Mouse (Mus musculus): ENCODE results near the gene Efhc1.
"Not testable (repeated sequence)": the region's sequence is repeated elsewhere in the genome, so short reads cannot be mapped to it uniquely, and the experiment has no call there.

Gene Efhc1

GRCm38 (mm10) chr1:20951300-20951763 is at the start of gene Efhc1:
TSS of gene Efhc1 (plus strand) at chr1:20951626.
- DNase-seq = peak; percentile 94 to 96

- no peak for DNase-seq
These were observed 45.8 kb upstream of the Efhc1 start for GRCm38 (mm10) chr1:20905501-20906127.

GRCm38 (mm10) chr1:20906128-20906515 is 45.3 kb upstream of the Efhc1 start:
- DNase-seq = no peak

- no peak for DNase-seq
These were observed 42.9 kb upstream of the Efhc1 start for GRCm38 (mm10) chr1:20908541-20908940.

- DNase-seq = no peak
These were observed 39.3 kb upstream of the Efhc1 start for GRCm38 (mm10) chr1:20912115-20912514.

- DNase-seq = no peak
These were observed 38.8 kb upstream of the Efhc1 start for GRCm38 (mm10) chr1:20912527-20913171.

- no peak for DNase-seq
These were observed 36.7 kb upstream of the Efhc1 start for GRCm38 (mm10) chr1:20914769-20915168.

- no peak for DNase-seq
These were observed 35.8 kb upstream of the Efhc1 start for GRCm38 (mm10) chr1:20915608-20916007.

GRCm38 (mm10) chr1:20917496-20918050 is 33.9 kb upstream of the Efhc1 start:
- no peak for DNase-seq

GRCm38 (mm10) chr1:20919728-20920127 is 31.7 kb upstream of the Efhc1 start:
- no peak for DNase-seq

GRCm38 (mm10) chr1:20921081-20921528 is 30.3 kb upstream of the Efhc1 start:
- no peak for DNase-seq

- DNase-seq = peak in 1 of 2 experiments; percentile 25
These were observed 28.6 kb upstream of the Efhc1 start for GRCm38 (mm10) chr1:20922612-20923399.

GRCm38 (mm10) chr1:20925324-20925723 is 26.1 kb upstream of the Efhc1 start:
- not testable (repeated sequence) for DNase-seq

GRCm38 (mm10) chr1:20925926-20926325 is 25.5 kb upstream of the Efhc1 start:
- DNase-seq = no peak

- no peak for DNase-seq
These were observed 25.1 kb upstream of the Efhc1 start for GRCm38 (mm10) chr1:20926376-20926775.

GRCm38 (mm10) chr1:20928487-20928886 is 22.9 kb upstream of the Efhc1 start:
- no peak for DNase-seq

GRCm38 (mm10) chr1:20933457-20933856 is 18.0 kb upstream of the Efhc1 start:
- peak; percentile 55 to 72 for DNase-seq

GRCm38 (mm10) chr1:20935106-20935505 is 16.3 kb upstream of the Efhc1 start:
- DNase-seq = peak; percentile 11 to 34

- DNase-seq = peak in 1 of 2 experiments; percentile 71
These were observed 12.4 kb upstream of the Efhc1 start for GRCm38 (mm10) chr1:20939046-20939445.

- peak; percentile 68 to 69 for DNase-seq
These were observed 11.3 kb upstream of the Efhc1 start for GRCm38 (mm10) chr1:20940151-20940550.

- DNase-seq = no peak
These were observed 10.1 kb upstream of the Efhc1 start for GRCm38 (mm10) chr1:20941322-20941721.

GRCm38 (mm10) chr1:20941857-20942256 is 9.6 kb upstream of the Efhc1 start:
- no peak for DNase-seq

- DNase-seq = no peak
These were observed 8.4 kb upstream of the Efhc1 start for GRCm38 (mm10) chr1:20943016-20943415.
